31 mouse cellular contexts compared by ENCODE assay signal in the genomic region with DNA sequence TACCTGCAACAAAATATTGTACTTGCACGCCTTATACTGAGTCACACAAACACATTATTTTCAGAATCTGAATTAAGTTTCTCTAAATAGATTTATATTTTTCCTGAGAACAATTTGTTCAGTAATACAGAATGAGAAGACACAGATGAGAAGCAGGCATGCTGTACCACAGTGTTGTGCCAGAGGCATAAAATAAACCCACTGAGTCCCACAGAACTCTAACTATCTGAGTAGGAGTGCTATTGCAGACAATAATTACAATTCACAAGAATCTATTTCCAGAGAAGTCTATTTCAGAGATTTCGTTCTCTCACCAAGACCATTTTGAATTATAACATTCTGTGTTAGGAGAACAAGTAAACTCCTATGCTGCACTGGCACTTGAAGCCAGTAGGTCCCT. TPM values are rescaled to one million over a fixed set of nuclear protein-coding genes. Genes with fewer than 3 reads are reported as not detected.
DNase-seq lines count a peak whose midpoint lies in the region; ATAC-seq and TF ChIP-seq lines count a peak whose summit lies in the region.
"Had no signal": no experiment of that assay in that cellular context is flagged by ENCODE, and none has a peak within 500 bp of the region (broad histone marks: within the 10 kb centered on the region; RNA-seq: fewer than 3 reads in every experiment).

No protein-coding gene starts in this region.

- no peak for TF ChIP-seq CTCF in layer of hippocampus, adult 2 months (conservative IDR thresholded peaks at IDR 0.05)
- TF ChIP-seq CTCF in stomach, postnatal 0 days (IDR thresholded peaks at IDR 0.05; ENCODE audit: low read depth): no peak

- H3K36me3 ChIP-seq in stomach, postnatal 0 days (ENCODE audit: control insufficient read depth, insufficient read depth, low read length): no peaks in the 10 kb centered on the region
- H3K36me3 ChIP-seq: forebrain, embryonic 15.5 days had no signal

- no peaks in the 10 kb centered on the region for H3K4me1 ChIP-seq in stomach, postnatal 0 days (replicated peaks; ENCODE audit: control insufficient read depth, insufficient read depth)
- H3K4me1 ChIP-seq: kidney, embryonic 15.5 days had no signal

- no peaks in the 10 kb centered on the region for H3K27me3 ChIP-seq in stomach, postnatal 0 days (ENCODE audit: control insufficient read depth, insufficient read depth, low read length)
- H3K27me3 ChIP-seq: CH12.LX; embryonic facial prominence, embryonic 12.5 days; forebrain, embryonic 15.5 days; kidney, embryonic 15.5 days; liver, embryonic 15.5 days; stomach, embryonic 15.5 days had no signal

- peak overlapping the region; percentile 91 for H3K27ac ChIP-seq in layer of hippocampus, adult 2 months
- 0 out of 2 replicates have a peak overlapping the region, but pooled peaks have one; percentile 20 for H3K27ac ChIP-seq in stomach, postnatal 0 days (replicated peaks)
- H3K27ac ChIP-seq: embryonic facial prominence, embryonic 12.5 days; forebrain, embryonic 15.5 days; hindbrain, embryonic 14.5 days; kidney, embryonic 15.5 days; liver, embryonic 15.5 days; stomach, embryonic 15.5 days had no signal

- TF ChIP-seq EP300 in stomach, postnatal 0 days (optimal IDR thresholded peaks at IDR 0.05): no peak

- H3K9me3 ChIP-seq in stomach, postnatal 0 days (ENCODE audit: control insufficient read depth, low read length): no peaks in the 10 kb centered on the region
- H3K9me3 ChIP-seq: embryonic facial prominence, embryonic 12.5 days; forebrain, embryonic 15.5 days; kidney, embryonic 15.5 days; liver, embryonic 15.5 days; stomach, embryonic 15.5 days had no signal

- 82% methylated on average over 2 of the region's 2 CpGs for WGBS in stomach, postnatal 0 days

- no peak for DNase-seq in frontal cortex, postnatal 14 days (ENCODE audit: low spot score in 2 of 2)
- DNase-seq in layer of hippocampus, adult 2 months (ENCODE audit: low spot score in 2 of 2): peak in 1 of 2 experiments; percentile 66
- no peak for DNase-seq in layer of hippocampus, postnatal 10 days (ENCODE audit: low spot score in 2 of 2)
- DNase-seq in right cerebral cortex, adult 18-20 months: peak; percentile 31
- no peak for DNase-seq in right cerebral cortex, postnatal 14 days
- DNase-seq in stomach, postnatal 0 days (ENCODE audit: low spot score): no peak
- DNase-seq in kidney, adult 18-20 months: no peak
- DNase-seq: adrenal gland, adult 2 months; adrenal gland, postnatal 36 days; cerebellum, adult 9-10 months; cerebellum, postnatal 36 days; embryo, embryonic 11 days; gastrocnemius, postnatal 14 days; heart, postnatal 36 days; kidney, postnatal 25 days; lung, embryonic 14.5 days; lung, postnatal 14 days; midbrain, embryonic 14.5 days; thymus, adult 18-20 months; thymus, postnatal 25 days had no signal

- no peak overlapping the region for H3K4me3 ChIP-seq in layer of hippocampus, adult 2 months
- no peak overlapping the region for H3K4me3 ChIP-seq in stomach, postnatal 0 days (ENCODE audit: low read depth, low read length)
- H3K4me3 ChIP-seq: embryonic facial prominence, embryonic 12.5 days; forebrain, embryonic 15.5 days; kidney, embryonic 15.5 days; liver, embryonic 15.5 days; stomach, embryonic 15.5 days had no signal

- no peak overlapping the region for H3K9ac ChIP-seq in stomach, postnatal 0 days (ENCODE audit: low read length)
- H3K9ac ChIP-seq: embryonic facial prominence, embryonic 12.5 days; forebrain, embryonic 15.5 days; hindbrain, embryonic 14.5 days; kidney, embryonic 15.5 days; liver, embryonic 15.5 days; lung, embryonic 14.5 days; stomach, embryonic 15.5 days had no signal

- ATAC-seq in frontal cortex, adult (ENCODE audit: low TSS enrichment): peak; percentile 93
- ATAC-seq in stomach, postnatal 0 days (ENCODE audit: low FRiP score, low TSS enrichment): no peak
- ATAC-seq: activated CD4-positive, CD25-positive, alpha-beta regulatory T cell, adult 4 months; forebrain, embryonic 15.5 days; intestine, postnatal 0 days had no signal

- H3K4me2 ChIP-seq in stomach, postnatal 0 days (replicated peaks; ENCODE audit: low read depth): no peak overlapping the region
- H3K4me2 ChIP-seq: embryonic facial prominence, embryonic 12.5 days; forebrain, embryonic 15.5 days; heart, embryonic 11.5 days; hindbrain, embryonic 14.5 days; kidney, embryonic 15.5 days; liver, embryonic 15.5 days; lung, embryonic 14.5 days; stomach, embryonic 15.5 days had no signal

RNA-seq across cellular contexts. Expression of gene Slc25a17, which starts 13.1 kb away (rescaled TPM):
- 10 to 100 TPM; 41.5 to 47.6 TPM for total RNA-seq in layer of hippocampus, adult 2 months (2021)
- 10 to 100 TPM; 58.1 to 61.2 TPM for total RNA-seq in layer of hippocampus, postnatal 10 days (2021)
- polyA plus RNA-seq in stomach, postnatal 0 days (2015; fragmentation: Nextera tagmentation; extraction: Ambion mirVana): 84.6 and 85.1 TPM in 2 replicates

RNA-seq across cellular contexts. Expression of gene St13, which starts 52.4 kb away (rescaled TPM):
- 100 to 1,000 TPM; 163 to 171 TPM for total RNA-seq in layer of hippocampus, adult 2 months (2021)
- 100 to 1,000 TPM; 189 to 211 TPM for total RNA-seq in layer of hippocampus, postnatal 10 days (2021)
- polyA plus RNA-seq in stomach, postnatal 0 days (2015; fragmentation: Nextera tagmentation; extraction: Ambion mirVana): 79.5 and 80.2 TPM in 2 replicates

RNA-seq across cellular contexts. Expression of gene Xpnpep3, which starts 52.5 kb away (rescaled TPM):
- 10 to 100 TPM; 17.0 to 17.9 TPM for total RNA-seq in layer of hippocampus, adult 2 months (2021)
- 10 to 100 TPM; 11.1 to 11.5 TPM for total RNA-seq in layer of hippocampus, postnatal 10 days (2021)
- polyA plus RNA-seq in stomach, postnatal 0 days (2015; fragmentation: Nextera tagmentation; extraction: Ambion mirVana): 3.7 and 4.1 TPM in 2 replicates
